Mouse (Mus musculus): ENCODE data around the gene Ppp1r7.
"Not testable (repeated sequence)": the region's sequence is repeated elsewhere in the genome, so short reads cannot be mapped to it uniquely, and the experiment has no call there.

Gene Ppp1r7

DNA sequence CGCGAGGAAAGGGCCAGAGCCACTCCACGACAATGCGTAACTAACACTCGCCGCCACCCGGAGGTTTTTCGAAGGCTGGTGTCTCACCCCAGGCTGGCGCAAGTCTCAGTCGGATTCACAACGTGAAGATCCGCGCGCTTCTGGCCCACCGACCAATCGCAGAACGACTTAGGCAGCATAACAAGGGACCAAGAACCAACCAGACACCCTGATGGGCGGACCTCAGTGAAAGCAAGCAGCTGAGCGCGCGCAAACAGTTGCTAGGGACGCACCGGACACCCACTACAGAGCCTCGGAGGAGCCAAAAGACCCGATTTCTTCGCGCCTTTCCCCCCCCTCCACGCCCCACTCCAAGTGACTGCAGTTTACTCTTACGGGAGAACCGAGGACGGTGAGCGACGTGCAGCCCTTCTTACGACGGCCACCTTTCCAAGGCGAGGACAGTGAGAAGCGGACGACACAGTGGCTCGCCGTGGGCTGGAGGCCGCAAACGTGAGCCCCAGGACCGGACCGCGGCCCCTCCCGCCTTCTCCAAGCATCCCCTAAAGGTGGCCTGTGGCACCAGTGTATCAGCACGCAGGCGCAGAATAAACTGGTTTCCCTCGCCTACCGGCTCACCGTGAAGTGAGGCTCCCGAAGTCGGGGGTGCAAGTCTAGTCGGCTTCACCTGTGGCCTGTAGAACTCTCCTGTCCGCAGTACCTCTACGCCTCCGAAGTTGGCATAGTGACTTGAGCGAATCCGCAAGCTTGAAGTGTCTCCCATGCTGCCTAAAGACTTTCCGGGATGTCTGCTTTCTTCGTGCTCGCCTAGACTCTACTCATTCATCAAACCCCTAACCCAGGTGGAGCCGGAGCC is at the start of gene Ppp1r7, which contains the start of gene Pask:
Gene Ppp1r7 (plus strand): TSS at position 207 of the 856 bp plus-strand sequence.
Gene Pask (minus strand): TSS at position 835 of the 856 bp plus-strand sequence.
- peak; percentile 95 for DNase-seq (ENCODE audit: low spot score)

DNA sequence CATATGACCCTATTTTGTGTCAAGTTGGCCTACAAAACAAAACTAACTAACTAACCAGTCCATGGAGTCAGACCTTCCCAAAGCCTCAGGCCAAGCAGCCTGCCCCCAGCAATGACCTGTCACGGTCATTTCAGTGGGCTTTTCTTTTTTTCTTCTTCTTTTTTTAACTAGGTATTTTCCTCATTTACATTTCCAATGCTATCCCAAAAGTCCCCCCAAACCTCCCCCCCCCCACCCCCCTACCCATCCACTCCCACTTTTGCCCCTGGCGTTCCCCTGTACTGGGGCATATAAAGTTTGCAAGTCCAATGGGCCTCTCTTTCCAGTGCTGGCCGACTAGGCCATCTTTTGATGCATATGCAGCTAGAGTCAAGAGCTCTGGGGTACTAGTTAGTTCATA is 48.2 kb upstream of the Ppp1r7 start:
- not testable (repeated sequence) for DNase-seq (ENCODE audit: low spot score)

DNA sequence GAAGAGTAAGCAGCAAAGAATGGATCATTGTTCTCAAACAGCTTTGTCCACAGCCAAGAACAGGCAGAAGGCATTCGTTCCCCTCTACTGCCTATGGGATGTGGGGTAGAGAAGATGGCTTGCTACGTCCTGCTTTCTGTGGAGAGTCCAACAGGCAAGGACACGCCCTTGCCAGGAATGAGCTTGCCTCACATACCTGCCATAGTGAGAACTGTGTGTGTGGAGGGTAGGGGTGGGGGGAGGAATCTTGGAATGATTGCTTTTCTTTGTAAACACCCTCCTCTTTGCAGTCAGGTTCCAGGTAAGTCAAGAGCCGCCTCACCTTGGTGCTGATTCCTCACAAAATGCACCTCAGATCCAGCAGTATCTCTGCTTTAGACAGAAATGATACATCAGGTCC is 42.9 kb upstream of the Ppp1r7 start:
- DNase-seq (ENCODE audit: low spot score), result no peak

DNA sequence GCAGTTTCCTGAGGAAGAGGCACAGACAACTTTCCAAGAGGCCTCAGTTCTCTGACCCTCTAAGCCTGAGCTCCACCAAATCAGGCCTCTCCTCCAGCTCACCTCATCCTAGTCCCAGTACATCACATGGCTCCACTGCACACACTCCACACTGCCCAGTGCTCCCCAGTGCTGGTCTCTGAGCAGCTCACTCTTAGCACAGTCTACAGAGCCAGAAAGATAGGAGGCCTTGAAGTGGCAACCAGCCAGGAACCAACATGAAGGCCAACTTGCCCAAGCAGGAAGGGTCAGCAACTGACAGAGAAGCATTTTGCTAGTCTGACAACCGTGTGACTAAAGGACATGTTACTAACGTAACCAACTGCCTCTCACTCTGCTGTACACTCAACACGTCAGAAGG is 42.1 kb upstream of the Ppp1r7 start:
- DNase-seq (ENCODE audit: low spot score), result no peak

DNA sequence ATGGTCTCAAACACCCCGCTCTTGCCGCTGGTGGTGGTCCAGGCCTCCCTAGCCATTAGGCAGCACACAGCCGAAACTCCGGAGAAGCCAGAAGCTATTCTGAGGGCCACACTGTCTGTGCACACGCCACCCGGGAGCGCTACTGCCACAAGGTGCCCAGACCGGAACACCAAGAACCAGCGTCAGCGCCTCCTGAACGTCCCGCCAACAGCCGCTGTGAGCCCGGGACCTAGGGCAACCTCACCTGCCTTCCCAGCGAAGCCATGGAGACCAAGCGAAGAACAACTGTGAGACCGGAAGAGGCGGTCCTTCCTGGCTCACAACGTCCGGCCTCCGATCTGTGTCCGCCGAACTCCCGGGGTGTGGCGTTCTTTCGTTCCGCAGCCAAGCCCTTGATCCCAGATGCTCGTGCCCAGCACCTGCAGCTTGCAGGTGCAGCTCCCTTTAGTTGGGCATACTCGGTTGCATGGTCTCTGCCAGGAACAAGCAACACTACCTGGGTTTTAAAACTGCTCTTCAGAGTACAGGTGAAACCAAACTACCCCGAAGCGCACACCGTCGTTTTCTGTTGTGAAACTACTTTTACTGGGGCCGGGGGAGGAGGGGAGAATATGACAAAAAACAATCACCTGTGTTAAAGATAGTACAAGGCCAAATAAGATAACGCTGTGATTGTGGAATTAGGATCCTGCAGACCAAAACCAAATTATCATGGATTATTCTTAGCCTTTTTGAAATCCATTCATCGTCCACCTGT is 36.9 kb upstream of the Ppp1r7 start, which contains the start of gene Mterf4:
Gene Mterf4 (minus strand): TSS at position 335 of the 757 bp plus-strand sequence.
- peak; percentile 81 for DNase-seq (ENCODE audit: low spot score)

DNA sequence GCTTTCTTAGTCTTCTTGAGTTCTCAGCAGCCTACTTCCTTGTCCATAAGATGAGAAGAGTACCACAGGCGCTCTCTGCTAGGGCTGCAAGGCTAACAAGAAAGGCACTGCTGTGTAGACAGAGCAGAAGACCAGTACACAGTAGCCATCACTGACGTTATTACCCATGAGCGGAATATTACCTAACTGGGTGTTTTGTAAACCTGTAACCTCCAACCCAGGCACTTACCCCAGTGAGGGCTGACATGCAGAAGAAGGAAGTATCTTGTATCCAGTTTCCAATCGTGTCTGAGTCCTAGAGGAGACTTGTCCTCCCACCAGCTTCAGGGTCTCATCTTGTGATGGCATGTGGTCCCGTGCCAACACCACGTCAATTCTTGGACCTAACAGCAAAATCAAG is 18.7 kb upstream of the Ppp1r7 start:
- no peak for DNase-seq (ENCODE audit: low spot score)

DNA sequence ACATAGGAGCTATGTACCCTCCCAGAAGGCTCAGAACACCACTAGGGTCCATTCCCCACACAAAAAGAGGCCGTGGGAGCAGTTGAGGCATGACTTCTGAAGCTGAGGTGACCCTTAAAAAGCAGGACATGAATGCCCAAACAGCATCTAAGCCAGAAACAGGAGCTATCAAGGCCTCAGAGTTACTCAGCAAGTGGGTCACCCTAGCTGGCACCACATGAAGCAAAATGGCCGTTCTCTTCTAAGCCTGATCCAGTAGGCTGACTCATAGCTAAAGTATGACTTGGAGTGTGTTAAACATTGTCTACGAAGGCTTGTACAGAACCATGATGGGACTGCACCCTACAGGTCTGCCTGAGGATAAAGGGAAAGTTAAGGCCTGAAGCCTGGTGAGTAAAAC is 16.2 kb upstream of the Ppp1r7 start:
- DNase-seq (ENCODE audit: low spot score), result no peak

DNA sequence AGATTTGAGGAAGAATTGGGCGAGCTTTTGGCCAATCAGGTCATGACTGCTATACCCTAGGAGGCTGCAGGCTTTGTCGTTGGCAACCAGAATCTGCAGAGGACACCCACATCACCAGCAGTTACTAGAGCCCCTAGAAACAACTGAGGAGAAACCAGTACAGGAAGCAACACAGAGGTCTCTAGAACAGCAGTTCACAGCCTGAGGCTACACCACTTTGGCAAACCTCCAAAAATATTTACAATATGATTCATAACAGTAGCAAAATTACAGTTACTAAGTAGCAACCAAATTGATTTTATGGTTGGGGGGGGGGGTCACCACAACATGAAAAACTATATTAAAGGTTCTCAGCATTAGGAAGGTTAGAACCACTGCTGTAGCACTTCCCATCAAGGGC is 8.0 kb upstream of the Ppp1r7 start:
- no peak for DNase-seq (ENCODE audit: low spot score)

DNA sequence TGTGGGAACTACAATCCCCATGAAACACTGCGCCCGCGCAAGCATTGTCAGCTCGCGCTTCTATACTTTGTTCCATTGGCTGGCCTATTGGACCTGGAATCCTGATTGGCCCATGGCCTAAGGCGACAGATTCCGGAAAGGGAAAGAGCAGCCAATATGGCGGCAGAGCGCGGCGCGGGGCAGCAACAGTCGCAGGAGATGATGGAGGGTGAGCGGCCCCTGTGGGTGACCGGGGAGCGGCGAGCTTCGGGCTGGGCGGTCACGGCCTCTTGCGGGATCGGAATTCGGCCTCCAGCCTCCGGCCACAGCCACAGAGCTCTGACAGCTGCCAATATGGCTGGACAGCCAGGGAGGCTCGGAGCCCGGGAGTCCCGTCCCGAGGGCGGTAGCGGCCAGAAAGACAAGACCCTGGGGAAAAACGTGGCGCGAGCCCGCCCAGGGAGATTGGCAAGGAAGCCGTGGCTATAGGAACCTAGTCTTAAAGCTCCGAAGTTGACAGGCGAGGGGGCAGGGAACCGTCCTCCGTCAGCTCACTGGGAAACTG is 922 bp downstream of the Ppp1r7 start:
- peak; percentile 92 for DNase-seq (ENCODE audit: low spot score)

DNA sequence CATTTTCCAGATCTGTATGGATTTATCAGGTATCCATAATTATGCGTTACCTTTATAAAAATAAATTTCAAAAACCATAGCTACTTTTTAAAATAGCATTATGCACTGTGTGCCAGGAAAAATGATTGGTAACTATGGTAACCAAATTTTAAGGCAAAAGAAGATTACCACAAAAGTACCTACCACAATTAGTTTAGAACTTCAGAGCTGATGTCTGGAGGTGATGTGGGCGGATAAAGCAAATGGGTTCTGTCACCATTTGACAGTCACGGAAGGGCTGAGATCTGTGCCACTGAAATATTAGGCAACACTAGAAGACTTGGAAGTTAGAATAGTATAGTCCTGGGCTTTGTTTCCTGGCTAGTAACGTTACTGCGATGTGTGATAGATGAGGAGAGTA is 4.5 kb downstream of the Ppp1r7 start:
- no peak for DNase-seq (ENCODE audit: low spot score)

DNA sequence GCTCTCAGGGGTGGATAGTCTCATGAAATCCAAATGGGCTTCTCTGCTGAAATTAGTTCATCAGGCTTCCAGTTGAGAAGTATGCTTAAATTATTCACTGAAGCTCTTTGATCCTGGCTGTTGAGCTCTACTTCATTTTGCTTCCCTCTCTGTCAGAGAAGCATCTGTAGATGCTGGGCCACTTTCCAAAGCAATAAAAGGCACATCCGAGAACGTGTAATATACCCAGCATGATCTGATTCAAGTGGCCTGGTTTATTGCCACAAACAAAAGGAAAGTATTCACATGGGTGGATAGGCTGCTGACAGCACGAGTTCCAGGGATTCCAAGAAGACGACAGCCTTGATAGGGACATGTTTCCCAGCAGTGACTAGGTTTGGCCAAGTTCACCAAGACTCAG is 7.0 kb downstream of the Ppp1r7 start:
- DNase-seq (ENCODE audit: low spot score), result no peak

DNA sequence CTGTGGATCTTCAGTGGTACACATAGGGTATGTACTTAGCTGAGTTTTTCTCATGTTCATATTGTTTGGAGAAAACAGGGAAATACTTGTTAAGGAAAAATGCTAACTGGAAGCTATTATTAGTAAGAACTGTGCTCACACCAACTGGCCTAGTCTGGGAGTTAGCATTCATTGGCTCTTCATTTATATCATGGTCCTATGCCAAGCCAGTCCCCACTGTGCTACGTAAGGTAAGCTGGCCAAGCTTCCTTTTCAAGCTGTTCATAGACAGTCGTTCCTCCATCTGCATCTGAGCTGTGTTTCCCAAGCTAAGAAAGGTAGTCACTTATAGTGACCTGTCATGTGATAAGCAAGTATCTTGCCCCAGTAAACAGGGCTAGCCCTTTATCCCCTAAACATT is 10.1 kb downstream of the Ppp1r7 start:
- DNase-seq (ENCODE audit: low spot score), result no peak

DNA sequence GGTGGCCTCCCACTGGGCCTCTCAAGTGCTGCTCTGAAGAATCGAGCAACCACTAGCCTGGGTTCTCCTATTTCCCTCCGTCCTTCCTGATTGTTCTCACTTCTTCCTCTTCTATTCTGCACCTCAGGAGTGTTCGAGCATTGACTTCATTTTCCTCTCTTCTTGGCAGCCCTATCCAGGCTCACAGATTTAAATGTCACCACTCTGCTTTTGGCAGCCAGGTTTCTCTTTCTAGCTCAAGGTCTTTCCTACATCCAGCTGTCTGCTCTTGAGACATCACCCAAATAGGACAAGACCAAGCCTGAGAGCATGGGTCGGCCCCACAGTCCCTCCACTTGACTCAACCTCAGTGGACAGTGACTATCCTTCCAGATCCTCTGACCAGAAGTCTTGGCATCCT is 20.0 kb downstream of the Ppp1r7 start:
- DNase-seq (ENCODE audit: low spot score), result no peak

DNA sequence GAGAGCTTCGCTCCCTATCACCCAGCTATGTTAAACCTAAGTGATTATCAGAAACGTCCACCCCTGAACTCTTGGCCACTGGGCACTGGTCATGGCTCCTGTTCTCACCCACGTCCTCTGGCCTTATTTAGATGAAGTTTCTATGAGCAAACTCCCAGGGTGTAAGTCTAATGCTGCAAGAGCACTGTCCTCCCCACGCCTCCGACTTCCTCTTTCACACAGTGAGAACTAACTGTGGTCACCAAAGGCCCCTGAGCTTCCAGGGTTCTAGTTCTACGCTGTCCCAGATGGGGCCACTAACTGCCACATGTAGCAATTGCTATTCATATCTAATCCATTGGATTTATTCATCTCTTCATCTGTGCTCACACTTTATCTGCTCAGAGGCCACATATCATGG is 23.0 kb downstream of the Ppp1r7 start:
- DNase-seq (ENCODE audit: low spot score), result no peak

DNA sequence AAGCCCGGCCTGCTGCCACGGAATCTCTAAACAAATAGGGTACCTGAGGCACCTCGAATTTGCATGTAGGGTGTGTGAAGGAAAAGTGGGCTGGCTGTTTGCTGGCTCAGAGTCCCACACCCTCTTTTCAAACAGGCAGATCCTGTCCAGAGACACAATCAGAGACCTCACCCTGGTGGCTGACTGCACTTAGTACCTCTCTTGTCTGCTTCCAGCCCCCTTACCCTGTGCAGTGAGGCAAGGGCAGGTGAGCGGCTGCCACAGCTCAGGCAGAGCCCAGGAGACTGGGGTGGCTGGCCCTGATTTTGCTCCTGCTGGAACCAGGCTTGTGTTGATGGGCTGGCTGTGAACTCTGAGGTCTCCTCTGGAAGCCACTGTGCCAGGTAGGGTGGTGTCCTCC is 31.0 kb downstream of the Ppp1r7 start, which contains the start of gene Ano7:
Gene Ano7 (plus strand): TSS at position 266 of the 400 bp plus-strand sequence.
- no peak for DNase-seq (ENCODE audit: low spot score)

DNA sequence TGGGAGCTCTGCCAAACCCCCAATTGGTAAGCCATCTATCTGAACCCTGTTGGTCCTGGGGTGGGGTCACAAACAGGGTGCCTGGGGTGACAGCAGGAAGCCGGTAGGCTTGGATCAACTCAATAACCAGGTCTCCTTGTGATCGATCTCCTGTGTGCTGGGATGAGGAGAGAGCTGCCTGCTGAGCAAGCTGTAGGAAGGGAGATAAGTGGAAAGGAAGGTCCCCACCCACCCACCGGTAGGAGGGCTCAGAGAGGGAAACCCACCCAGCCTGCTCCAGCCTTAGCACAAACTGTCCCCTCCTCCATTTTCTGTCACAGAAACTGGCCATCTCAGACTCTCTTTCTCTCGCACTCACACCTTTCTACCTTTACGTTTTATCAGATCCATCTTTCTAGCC is 34.7 kb downstream of the Ppp1r7 start:
- DNase-seq (ENCODE audit: low spot score), result no peak

DNA sequence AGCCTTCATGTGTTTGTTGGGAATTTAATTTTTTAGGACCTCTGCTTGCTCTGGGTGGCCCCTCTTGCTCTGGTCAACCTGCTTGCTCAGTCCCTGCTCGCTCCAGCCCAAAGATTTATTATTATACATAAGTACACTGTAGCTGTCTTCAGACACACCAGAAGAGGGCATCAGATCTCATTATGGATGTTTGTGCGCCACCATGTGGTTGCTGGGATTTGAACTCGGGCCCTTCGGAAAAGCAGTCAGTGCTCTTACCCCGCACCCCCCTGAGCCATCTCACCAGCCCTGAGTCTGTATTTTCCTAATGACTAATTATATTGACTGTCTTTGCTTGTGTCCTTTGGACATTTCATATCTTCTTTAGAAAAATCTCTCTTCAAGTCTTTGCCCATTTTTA is 36.5 kb downstream of the Ppp1r7 start:
- DNase-seq (ENCODE audit: low spot score), result no peak

DNA sequence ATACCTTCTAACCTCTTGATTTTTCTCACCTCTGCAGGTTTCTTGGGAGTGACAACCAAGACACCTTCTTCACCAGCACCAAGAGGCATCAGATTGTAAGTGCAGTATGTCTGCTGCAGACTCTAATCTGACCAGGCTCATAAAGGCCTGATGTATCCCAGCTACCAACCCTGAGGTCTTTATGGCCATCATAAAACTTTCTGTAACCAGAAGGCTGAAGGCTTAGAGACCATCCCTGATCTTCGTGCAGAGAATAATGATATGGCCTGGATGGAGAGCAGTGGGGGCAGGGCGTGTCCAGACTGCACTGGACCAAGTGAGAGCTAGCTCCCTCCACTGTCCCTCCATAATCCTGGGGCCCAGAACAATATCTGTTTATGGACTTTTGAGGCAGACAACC is 44.5 kb downstream of the Ppp1r7 start:
- no peak for DNase-seq (ENCODE audit: low spot score)

DNA sequence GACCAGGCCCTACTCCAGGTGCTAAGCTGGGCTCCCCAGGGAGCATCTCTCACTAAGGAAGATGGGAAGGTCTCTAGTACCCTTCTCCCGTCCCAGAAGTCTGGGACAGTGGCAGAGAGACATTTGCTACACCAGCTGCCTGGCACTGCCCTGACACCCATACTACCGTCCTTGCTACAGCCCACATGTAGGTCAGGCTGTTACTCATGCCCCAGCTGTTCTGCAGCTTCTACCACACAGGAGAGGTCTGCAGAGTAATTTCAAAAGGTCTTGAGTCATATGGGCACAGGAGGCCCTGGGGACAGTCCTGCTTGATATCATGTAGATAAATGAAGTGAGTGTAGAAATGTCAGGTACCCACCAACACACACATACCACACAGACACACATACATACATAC is 46.3 kb downstream of the Ppp1r7 start:
- DNase-seq (ENCODE audit: low spot score), result no peak

DNA sequence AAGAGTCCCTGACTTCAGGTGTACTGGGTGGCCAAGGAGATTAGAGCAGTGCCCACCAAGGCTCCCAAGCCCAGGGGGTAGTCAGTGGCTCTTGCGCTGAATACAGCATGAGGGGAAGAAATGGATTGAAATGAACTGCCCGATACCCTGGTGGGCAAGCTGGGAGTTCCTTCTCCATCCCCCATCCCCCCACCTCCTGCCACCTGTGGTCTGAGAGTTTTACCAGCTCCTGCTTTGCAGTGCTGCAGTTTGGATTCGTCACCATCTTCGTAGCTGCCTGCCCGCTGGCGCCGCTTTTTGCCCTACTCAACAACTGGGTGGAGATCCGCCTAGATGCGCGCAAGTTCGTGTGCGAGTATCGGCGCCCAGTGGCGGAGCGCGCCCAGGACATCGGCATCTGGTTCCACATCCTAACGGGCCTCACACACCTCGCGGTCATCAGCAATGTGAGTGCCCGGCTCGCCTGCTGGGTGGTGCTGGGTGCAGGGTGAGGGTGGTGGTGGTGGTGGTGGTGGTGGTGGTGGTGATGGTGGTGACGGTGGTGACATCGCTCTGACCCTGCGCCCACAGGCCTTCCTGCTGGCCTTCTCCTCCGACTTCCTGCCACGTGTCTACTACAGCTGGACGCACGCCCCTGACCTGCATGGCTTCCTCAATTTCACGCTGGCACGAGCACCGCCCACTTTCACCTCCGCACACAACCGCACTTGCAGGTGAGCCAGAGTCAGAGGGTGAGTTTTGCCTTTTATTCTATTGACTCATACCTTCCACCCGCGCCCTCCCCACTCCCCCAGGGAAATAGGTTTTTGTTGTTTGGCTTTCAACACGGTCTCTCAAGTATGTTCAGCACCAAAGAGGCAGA is 58.8 kb downstream of the Ppp1r7 start:
- no peak for DNase-seq (ENCODE audit: low spot score)

DNA sequence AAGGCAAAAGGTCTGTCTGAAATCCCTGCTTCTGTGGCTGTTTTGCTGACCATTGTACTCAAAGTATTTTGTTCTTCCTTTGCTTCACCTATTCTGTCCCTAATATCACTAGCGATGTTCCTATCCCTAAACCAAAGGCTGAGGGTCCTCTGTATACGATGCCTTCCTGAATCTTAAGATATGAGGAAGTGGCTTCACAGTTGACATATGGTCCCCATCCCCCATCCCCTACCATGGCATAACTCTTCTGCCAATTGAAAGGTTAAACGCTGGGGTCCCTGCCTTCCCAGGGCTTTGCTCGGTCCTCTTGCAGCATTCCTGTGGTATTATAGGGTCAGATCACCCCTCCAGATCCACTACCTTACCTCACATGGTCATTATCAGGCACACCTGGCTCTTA is 60.7 kb downstream of the Ppp1r7 start:
- DNase-seq (ENCODE audit: low spot score), result no peak
